Mouse (Mus musculus) spleen, adult 2 months (tissue): ENCODE results near the gene Igf2bp3.
A peak's percentile ranks its signal among the peaks of the same experiment; 100 is the strongest.

Source experiments
- CTCF ChIP-seq: fragments of 200-500 bp; IDR thresholded peaks from 2 replicates; pipeline ENCODE4 v1.5.1; 2011; ENCODE audit warnings: mild to moderate bottlenecking, inconsistent platforms; ENCODE audit not compliant: insufficient read depth, insufficient read length, insufficient replicate concordance; ENCODE audit errors: extremely low read depth
- POLR2A ChIP-seq: fragments of 200-500 bp; IDR thresholded peaks from 2 replicates; pipeline ENCODE4 v1.6.1; 2011; ENCODE audit warnings: low read depth, low read length, inconsistent platforms

DNA sequence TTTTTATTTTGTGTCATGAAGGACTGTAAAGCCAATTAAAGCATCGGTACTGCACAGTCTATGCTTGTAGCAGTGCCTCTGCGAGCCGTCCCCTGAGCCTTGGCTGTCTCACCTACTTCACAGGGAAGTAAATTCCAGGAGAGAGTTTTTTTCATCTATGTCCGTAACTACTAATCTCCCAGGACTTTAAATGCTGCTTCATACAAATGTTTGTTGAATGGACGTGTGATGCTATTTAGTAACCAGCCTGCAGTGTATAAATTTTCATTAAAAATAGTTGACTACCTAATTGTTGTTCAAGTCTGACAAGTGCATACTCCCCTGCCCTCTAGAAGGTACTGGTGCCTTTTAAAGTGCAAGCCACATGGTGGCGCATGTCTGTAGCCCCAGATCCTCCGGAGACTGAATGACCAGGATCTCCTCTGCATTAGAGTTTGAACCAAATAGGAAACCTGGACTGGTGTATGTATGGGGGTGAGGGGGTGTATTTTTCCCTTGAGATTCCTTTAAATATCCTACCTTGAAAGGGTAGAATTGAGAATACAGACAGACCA is 13.4 kb upstream of the Igf2bp3 start:
- TF ChIP-seq CTCF (peak; percentile 38; the same call in 1 of the 2 replicates), POLR2A (no peak)
